Mouse (Mus musculus) CH12.LX (cell line): ENCODE measurements around the gene Cib1.

ENCODE experiments used
- CTCF ChIP-seq, 2 experiments: IDR thresholded peaks in 1 of 2; conservative IDR thresholded peaks in 1 of 2; 2 replicates each; pipeline ENCODE4 v1.5.1; 2011 to 2012; ENCODE audit warnings: low read depth in 2 of 2, low read length in 2 of 2, improper control_type of control experiment in 1 of 2, inconsistent platforms in 1 of 2, mild to moderate bottlenecking in 1 of 2, moderate library complexity in 1 of 2
- ELF1 ChIP-seq: IDR thresholded peaks from 2 replicates; pipeline ENCODE4 v1.6.1; 2014; ENCODE audit warnings: low read depth, mild to moderate bottlenecking, inconsistent platforms, low read length, improper control_type of control experiment
- EP300 ChIP-seq: IDR thresholded peaks from 2 replicates; pipeline ENCODE4 v1.6.1; 2011; ENCODE audit warnings: low read length, improper control_type of control experiment
- GABPA ChIP-seq: IDR thresholded peaks from 2 replicates; pipeline ENCODE4 v1.6.1; 2012; ENCODE audit warnings: low read depth, low read length, improper control_type of control experiment, inconsistent platforms; ENCODE audit not compliant: insufficient replicate concordance
- MAFK ChIP-seq: IDR thresholded peaks from 2 replicates; pipeline ENCODE4 v1.6.1; 2011; ENCODE audit warnings: low read length, improper control_type of control experiment; ENCODE audit not compliant: insufficient replicate concordance
- MAZ ChIP-seq: IDR thresholded peaks from 2 replicates; pipeline ENCODE4 v1.6.1; 2012; ENCODE audit warnings: low read depth, mild to moderate bottlenecking, inconsistent platforms, low read length, improper control_type of control experiment, moderate library complexity
- POLR2A ChIP-seq: IDR thresholded peaks from 2 replicates; pipeline ENCODE4 v1.6.1; 2011; ENCODE audit warnings: low read depth, mild to moderate bottlenecking, improper control_type of control experiment, low read length
- TBP ChIP-seq: conservative IDR thresholded peaks from 2 replicates; pipeline ENCODE4 v1.6.1; 2011; ENCODE audit warnings: low read depth, low read length, improper control_type of control experiment
- USF1 ChIP-seq: IDR thresholded peaks from 2 replicates; pipeline ENCODE4 v1.6.1; 2014; ENCODE audit warnings: low read depth, mild to moderate bottlenecking, inconsistent platforms, low read length, improper control_type of control experiment

GRCm38 (mm10) chr7:80193941-80194739, 38.5 kb downstream of the Cib1 start:
- TF ChIP-seq CTCF (conservative IDR thresholded peaks at IDR 0.05 in 1 of 2, IDR thresholded peaks at IDR 0.05 in 1 of 2; ENCODE audit: low read depth in 2 of 2, low read length in 2 of 2) (no peak), POLR2A (no peak), MAFK (no peak), EP300 (no peak), USF1 (no peak), TBP (no peak), MAZ (no peak), GABPA (no peak), ELF1 (no peak)
